Mouse (Mus musculus): ENCODE results near the gene Arhgap33.

- TF ChIP-seq CTCF (IDR thresholded peaks at IDR 0.05) (0 out of 2 replicates have a peak, but pooled peaks have one; percentile 3), POLR2A (IDR thresholded peaks at IDR 0.05; ENCODE audit: insufficient read depth, low read depth, low read length) (peak; percentile 96), EP300 (IDR thresholded peaks at IDR 0.05; ENCODE audit: insufficient read depth, low read depth, low read length) (0 out of 2 replicates have a peak, but pooled peaks have one; percentile 27)
Observed at GRCm38 (mm10) chr7:30553021-30553589, 18.2 kb upstream of the Arhgap33 start.

Measured in heart, adult 2 months (tissue).